Mouse (Mus musculus) limb, embryonic 13.5 days (tissue): ENCODE measurements at regions not wholly inside any gene's neighbourhood (a gene's known extent, or its start where the extent isn't known, plus 50 kb on each side); places are given as distances from the start of the nearest gene placed in this dataset.

Source experiments
- ATAC-seq: fragments of 200-750 bp; cut with Nextera tagmentation; 2 replicates; pipeline ENCODE4 v1.8.0; 2017; ENCODE audit warnings: low read depth, moderate number of reproducible peaks, moderate TSS enrichment; ENCODE audit not compliant: low FRiP score
- H3K27ac ChIP-seq: fragments of 300-500 bp; sonication (generic); 2 replicates; pipeline ENCODE4 v1.5.1; 2015; ENCODE audit warnings: inconsistent platforms, mild to moderate bottlenecking, moderate library complexity
- H3K27me3 ChIP-seq: fragments of 300-500 bp; sonication (generic); 2 replicates; pipeline ENCODE4 v1.6.1; 2015; ENCODE audit warnings: mild to moderate bottlenecking, inconsistent platforms
- H3K36me3 ChIP-seq: fragments of 300-500 bp; sonication (generic); 2 replicates; pipeline ENCODE4 v1.6.1; 2015; ENCODE audit warnings: inconsistent platforms, mild to moderate bottlenecking, moderate library complexity
- H3K4me1 ChIP-seq: fragments of 300-500 bp; sonication (generic); 2 replicates; pipeline ENCODE4 v1.6.1; 2015; ENCODE audit warnings: inconsistent platforms
- H3K4me2 ChIP-seq: fragments of 300-500 bp; sonication (generic); replicated peaks from 2 replicates; pipeline ENCODE4 v1.6.1; 2015; ENCODE audit warnings: inconsistent platforms, mild to moderate bottlenecking, moderate library complexity
- H3K4me3 ChIP-seq: fragments of 300-500 bp; sonication (generic); 2 replicates; pipeline ENCODE4 v1.5.1; 2015; ENCODE audit warnings: moderate library complexity, mild to moderate bottlenecking, inconsistent platforms
- H3K9ac ChIP-seq: fragments of 300-500 bp; sonication (generic); 2 replicates; pipeline ENCODE4 v1.6.1; 2015; ENCODE audit warnings: mild to moderate bottlenecking, inconsistent platforms
- H3K9me3 ChIP-seq: fragments of 300-500 bp; sonication (generic); 2 replicates; pipeline ENCODE4 v1.6.1; 2016; ENCODE audit warnings: inconsistent platforms
- WGBS: fragments of 180-500 bp; shearing (Covaris S2); methylation state at CpG from one replicate; pipeline ENCODE4 v1.1.7; 2015; 5-methylcytosine and 5-hydroxymethylcytosine counted together

DNA sequence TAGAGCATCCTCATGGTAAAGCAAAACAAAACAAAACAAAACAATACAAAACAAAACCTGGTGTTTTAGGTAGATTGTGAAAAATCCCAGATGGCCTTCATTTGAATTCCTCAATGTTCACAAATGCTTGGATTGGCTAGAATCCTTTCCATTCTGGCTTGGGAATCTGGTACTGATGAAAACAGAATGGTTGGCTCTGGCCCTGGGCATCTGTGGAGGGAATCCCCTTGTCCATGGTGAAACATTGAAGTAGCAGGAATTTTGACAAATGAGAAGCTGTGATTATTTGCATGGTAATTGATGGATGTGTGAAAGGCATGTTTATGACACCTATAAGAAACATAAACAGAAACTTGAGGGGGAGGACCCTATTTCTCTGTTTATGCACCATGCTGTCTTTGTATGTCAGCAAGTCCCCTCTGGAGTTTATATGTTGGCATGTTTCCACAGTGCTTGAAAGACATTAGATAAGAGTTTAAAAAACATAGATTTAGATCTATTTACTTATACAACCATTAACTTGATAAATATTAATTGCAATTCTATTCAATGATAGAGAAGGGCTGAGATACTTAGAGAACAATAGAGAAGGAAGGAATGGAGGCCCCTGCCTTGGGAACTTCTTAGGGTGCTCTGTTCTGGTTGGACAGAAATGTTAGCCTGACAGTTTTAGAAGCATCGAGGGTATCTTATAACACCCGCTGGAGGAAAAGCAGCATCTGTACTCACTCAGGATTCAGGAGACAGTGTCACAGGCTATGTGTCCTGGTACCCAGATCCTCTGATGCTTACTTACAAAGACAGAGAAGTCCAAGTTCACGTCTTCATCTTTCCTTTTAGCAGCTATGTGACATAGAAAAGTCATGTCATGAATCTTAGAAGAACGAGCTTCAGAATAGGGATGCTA lies 343.3 kb downstream of the Insc start:
- ATAC-seq = no peak
- Histone ChIP-seq H3K4me1 (no peaks in the 10 kb centered on the region), H3K9me3 (no peaks in the 10 kb centered on the region), H3K4me3 (no peak overlapping the region), H3K27ac (no peak overlapping the region), H3K36me3 (no peaks in the 10 kb centered on the region), H3K27me3 (no peaks in the 10 kb centered on the region), H3K4me2 (no peak overlapping the region), H3K9ac (no peak overlapping the region)
- 84% methylated on average over 4 of the region's 4 CpGs for WGBS

DNA sequence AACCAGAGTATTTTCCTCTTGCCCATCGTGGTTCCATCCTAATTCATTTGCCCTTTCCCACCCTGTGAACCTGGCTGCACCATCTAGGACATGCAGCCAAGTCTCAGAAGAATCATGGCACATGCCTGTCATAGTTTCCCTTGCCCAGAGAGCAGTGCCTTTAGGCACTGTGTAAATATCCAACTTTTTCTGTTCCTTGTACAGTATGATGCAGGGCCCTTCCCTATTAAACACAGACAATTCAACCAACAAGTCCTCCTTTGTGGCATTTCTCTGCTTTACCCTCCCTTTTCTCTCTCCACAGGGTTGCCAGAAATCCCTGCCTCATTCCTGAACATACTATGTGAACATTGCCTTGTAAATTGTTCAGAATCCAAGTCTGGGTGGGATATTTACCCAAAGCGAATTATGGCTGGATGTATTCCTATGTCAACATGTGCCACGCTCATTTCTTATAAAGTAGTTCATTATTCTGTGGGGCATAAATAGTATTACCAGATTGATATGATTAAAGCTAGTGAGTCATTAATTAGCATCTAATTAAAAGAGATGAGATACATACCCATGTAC lies 349.1 kb downstream of the Insc start:
- Histone ChIP-seq H3K4me3 (no peak overlapping the region), H3K9me3 (no peaks in the 10 kb centered on the region), H3K27ac (no peak overlapping the region), H3K9ac (no peak overlapping the region), H3K27me3 (no peaks in the 10 kb centered on the region), H3K36me3 (no peaks in the 10 kb centered on the region), H3K4me1 (peaks cover 7% of the 10 kb centered on the region; the same call in 1 of the 2 replicates), H3K4me2 (no peak overlapping the region)
- ATAC-seq = no peak
- WGBS = 68% methylated on average over 3 of the region's 3 CpGs

DNA sequence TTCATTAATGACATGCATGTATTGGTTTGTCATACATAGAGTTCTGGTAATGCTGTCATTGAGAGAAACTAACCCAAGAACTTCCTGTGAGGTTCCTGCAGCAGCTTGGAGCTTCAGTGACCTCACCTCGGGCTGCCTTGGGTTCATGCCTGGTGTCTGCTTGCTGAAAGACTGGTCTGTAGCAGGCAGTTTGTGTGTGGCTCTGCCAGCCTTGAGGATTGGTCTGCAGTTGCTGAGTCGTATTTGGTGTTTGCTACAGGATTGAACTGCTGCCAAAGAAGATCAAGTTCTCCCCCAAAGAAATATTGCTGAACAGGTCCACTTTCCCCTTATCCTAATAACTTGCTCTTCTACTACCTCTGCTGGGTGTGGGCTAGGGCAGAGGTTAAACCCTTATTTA lies 362.5 kb downstream of the Insc start:
- Histone ChIP-seq H3K4me3 (no peak overlapping the region), H3K4me1 (no peaks in the 10 kb centered on the region), H3K36me3 (no peaks in the 10 kb centered on the region), H3K27me3 (no peaks in the 10 kb centered on the region), H3K4me2 (no peak overlapping the region), H3K27ac (no peak overlapping the region), H3K9ac (no peak overlapping the region), H3K9me3 (no peaks in the 10 kb centered on the region)
- 55% methylated on average over 2 of the region's 2 CpGs for WGBS
- ATAC-seq = no peak

DNA sequence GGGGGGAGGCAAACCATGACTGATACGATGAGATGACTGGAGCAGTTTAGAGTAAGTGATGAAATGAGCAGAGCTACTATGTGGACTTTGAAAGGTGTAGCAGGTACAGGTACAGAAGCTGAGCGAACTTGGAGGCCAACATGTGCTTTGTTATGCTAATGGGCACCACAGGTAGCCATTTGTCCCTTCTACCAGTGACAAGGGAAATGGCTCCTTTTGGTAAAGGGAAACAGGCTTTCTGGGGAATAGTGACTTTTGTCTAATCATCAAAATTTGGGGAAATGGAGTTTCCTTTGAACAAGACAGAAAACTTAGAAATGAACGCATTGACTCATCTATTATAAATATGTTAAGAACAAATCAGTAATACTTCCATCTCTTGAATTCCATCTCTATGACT lies 368.8 kb downstream of the Insc start:
- Histone ChIP-seq H3K27ac (no peak overlapping the region), H3K27me3 (no peaks in the 10 kb centered on the region), H3K4me3 (no peak overlapping the region), H3K4me2 (no peak overlapping the region), H3K9me3 (no peaks in the 10 kb centered on the region), H3K9ac (no peak overlapping the region), H3K4me1 (no peaks in the 10 kb centered on the region), H3K36me3 (no peaks in the 10 kb centered on the region)
- ATAC-seq = no peak
- 53% methylated on average over 3 of the region's 3 CpGs for WGBS

DNA sequence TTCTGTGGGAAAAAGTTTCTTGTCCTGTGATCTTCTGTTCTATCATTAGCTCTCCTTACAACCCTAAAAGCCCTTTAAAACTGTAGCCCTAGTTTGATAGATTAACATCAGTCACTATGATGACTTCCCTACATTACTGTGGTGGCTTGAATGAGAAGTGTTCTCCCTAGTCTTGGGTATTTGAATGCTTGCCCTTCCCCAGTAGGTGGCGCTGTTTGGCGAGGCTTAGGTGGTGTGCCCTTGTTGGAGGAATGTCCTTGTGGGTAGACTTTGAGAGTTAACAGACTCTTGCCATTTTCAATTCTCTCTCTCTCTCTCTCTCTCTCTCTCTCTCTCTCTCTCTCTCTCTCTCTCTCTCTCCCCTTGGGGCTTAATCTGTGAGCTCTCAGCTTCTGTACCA lies 379.8 kb downstream of the Insc start:
- Histone ChIP-seq H3K36me3 (no peaks in the 10 kb centered on the region), H3K4me2 (no peak overlapping the region), H3K4me3 (no peak overlapping the region), H3K27me3 (no peaks in the 10 kb centered on the region), H3K9me3 (no peaks in the 10 kb centered on the region), H3K4me1 (no peaks in the 10 kb centered on the region), H3K9ac (no peak overlapping the region), H3K27ac (no peak overlapping the region)
- ATAC-seq = no peak
- 49% methylated on average over 2 of the region's 2 CpGs for WGBS

DNA sequence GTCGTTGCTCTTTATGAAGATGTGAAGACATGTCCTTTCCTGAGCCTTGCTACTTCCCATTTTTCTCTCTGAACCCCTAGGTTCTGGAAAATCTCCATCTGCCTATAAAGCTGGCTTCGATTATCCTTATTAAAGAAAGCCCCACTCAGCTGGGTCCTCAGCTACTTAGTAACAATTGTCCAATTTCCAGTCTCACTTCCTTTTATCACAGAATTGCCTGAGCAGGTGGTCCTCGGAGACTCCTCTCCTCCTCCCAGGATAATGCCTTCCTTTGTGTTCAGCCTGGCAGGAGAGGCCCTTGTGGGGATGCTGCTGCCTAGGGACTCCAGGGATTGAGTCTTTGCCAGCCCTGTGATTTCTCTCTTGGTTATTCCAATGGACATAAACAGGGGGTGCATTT lies 385.5 kb downstream of the Insc start:
- Histone ChIP-seq H3K4me2 (no peak overlapping the region), H3K27ac (no peak overlapping the region), H3K9me3 (no peaks in the 10 kb centered on the region), H3K27me3 (no peaks in the 10 kb centered on the region; the same call in 1 of the 2 replicates), H3K4me3 (no peak overlapping the region), H3K36me3 (no peaks in the 10 kb centered on the region), H3K4me1 (no peaks in the 10 kb centered on the region), H3K9ac (no peak overlapping the region)
- 31% methylated on average over 3 of the region's 3 CpGs for WGBS
- no peak for ATAC-seq

DNA sequence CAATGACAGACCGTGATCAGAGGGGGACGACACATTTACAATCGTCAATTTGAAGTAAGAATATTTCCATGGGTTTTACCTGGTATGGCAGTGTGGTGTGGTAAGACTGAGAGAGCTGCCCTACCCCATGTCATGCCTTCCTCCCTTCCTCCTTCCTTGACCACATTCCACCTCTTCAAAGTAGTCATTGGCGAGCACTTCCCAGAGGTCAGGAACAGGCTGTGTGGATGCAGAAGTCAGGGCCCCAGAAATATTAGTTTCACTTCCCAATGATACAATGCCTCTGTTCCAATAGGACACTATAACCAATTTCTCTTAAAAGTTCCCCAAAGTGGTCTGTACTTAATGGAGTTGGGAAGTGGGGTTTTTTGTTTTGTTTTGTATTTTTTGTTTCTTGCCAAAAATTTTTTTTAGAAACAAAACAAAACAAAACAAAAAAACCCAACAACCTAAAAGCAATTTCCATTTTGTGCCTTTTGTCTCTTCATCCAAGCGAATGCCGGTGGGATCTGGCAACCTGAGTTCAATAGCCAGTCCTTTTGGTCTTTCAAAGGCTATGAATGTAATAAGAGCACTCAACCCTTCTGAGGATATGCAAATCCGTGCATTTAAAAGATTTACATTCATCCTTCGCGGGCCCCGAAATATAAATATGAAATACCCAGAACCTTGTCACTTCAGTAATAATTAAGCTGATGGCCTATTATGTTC lies 387.9 kb downstream of the Insc start:
- WGBS = 91% methylated on average over 10 of the region's 10 CpGs
- H3K4me1 ChIP-seq = no peaks in the 10 kb centered on the region
- ATAC-seq = no peak
- no peak overlapping the region for H3K4me3 ChIP-seq
- no peak overlapping the region for H3K9ac ChIP-seq
- no peak overlapping the region for H3K4me2 ChIP-seq
- H3K9me3 ChIP-seq = no peaks in the 10 kb centered on the region
- no peak overlapping the region for H3K27ac ChIP-seq
- H3K36me3 ChIP-seq = no peaks in the 10 kb centered on the region
- no peaks in the 10 kb centered on the region; the same call in 1 of the 2 replicates for H3K27me3 ChIP-seq

DNA sequence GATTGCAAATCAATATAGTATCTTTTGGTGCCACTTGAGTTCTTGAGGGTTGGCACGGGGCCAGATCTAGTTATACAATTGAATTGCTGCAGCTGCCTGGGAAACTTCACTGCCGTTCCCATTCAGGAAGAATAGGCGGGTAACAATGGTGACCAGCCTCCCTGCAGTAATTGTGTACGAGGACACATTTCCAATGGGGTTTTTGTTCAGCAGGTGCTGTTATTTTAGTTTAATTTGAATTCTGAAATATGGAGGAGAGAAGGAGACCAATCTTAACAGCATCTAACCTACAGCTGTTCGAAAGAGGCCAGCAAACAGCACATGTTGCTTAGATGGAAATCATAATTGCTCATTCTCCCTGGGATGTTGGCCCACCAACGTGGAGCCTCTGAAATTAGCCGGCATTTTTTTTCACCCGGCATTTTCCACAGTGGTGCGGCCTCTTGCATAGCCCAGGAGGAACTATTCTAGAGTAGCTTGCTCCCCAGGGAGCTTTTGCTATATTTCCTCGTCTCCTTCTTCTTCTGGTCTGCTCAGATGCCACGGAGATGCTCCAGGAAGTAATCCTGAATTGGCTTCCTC lies 388.6 kb downstream of the Insc start:
- Histone ChIP-seq H3K4me2 (no peak overlapping the region), H3K9ac (no peak overlapping the region), H3K4me1 (no peaks in the 10 kb centered on the region), H3K27ac (no peak overlapping the region), H3K36me3 (no peaks in the 10 kb centered on the region), H3K9me3 (no peaks in the 10 kb centered on the region), H3K27me3 (no peaks in the 10 kb centered on the region; the same call in 1 of the 2 replicates), H3K4me3 (no peak overlapping the region)
- WGBS = 63% methylated on average over 11 of the region's 11 CpGs
- no peak for ATAC-seq

DNA sequence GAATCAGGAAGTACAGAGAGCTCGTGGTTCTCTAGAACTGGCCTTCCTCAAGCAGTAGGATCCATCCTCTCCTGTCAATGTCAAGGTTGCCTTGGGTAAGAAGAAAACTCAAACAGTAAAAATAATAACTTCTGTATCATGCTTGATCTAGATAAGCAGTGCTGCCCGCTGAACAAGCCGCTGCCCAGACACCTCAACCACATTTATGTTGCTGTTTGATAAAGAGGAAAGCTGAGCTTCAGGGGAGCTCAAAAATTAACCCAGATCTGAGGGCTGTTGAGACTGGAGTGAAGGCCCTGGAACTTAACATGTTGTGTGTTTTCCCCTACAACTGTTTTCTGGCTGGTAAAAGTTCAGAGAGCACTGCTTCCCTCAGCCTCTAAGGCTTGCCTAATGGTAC lies 389.1 kb downstream of the Insc start:
- 86% methylated on average over 3 of the region's 3 CpGs for WGBS
- no peaks in the 10 kb centered on the region for H3K36me3 ChIP-seq
- H3K9ac ChIP-seq = no peak overlapping the region
- H3K27me3 ChIP-seq = no peaks in the 10 kb centered on the region; the same call in 1 of the 2 replicates
- no peaks in the 10 kb centered on the region for H3K9me3 ChIP-seq
- no peak for ATAC-seq
- H3K27ac ChIP-seq = no peak overlapping the region
- H3K4me3 ChIP-seq = no peak overlapping the region
- no peak overlapping the region for H3K4me2 ChIP-seq
- no peaks in the 10 kb centered on the region for H3K4me1 ChIP-seq

DNA sequence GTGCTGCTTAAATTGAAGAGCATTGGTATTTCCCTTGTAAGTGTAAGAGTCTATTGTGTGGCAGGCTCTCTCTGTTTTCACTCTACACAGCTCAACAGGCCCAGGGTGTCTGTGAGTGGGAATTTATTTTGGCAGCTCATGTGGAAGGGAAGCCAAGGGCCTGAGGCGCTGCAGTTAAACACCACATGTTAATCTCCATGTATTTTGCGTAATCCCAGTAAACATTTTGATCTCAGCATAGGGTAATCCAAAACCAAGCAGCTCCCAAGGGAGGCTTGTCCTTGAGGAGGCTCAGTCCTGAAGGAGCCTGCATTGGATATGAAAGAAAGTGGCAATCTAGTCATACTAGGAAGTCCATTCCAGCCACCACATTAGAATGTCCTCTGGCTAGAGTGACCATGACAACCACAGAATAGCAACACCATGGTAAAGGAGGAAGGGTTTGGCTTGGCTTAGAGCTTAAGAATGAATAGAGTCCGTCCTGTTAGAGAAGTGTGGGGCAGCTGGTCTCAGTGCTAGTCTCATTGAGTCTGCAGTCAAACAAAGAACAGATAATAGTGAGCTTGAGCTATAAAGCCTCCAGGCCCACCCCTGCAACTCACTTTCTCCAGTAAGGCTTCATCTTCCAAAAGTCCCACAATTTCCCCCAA lies 391.6 kb downstream of the Insc start:
- Histone ChIP-seq H3K4me3 (no peak overlapping the region), H3K36me3 (no peaks in the 10 kb centered on the region), H3K9me3 (no peaks in the 10 kb centered on the region), H3K9ac (no peak overlapping the region), H3K27me3 (no peaks in the 10 kb centered on the region; the same call in 1 of the 2 replicates), H3K27ac (no peak overlapping the region), H3K4me1 (no peaks in the 10 kb centered on the region), H3K4me2 (no peak overlapping the region)
- no peak for ATAC-seq
- WGBS = 83% methylated on average over 3 of the region's 3 CpGs

DNA sequence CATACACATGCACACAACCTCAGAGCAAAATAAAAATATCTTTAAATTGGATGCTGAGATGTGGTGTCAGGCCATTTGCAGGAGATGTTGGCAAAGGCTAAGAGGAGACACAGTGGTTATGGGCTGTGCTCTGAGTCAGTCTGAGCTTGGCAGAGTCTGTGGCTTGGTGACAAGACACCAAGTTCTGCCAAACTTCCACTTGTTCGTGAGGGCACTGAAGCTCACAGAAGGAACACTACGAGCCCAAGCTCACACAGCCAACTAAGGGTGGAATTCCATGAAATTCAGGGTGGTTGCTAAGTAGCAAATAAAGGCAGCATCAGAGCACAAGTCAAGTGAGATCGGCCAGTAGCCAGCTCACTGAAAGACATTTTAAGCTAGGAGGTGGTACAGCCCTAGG lies 396.8 kb downstream of the Insc start:
- no peak for ATAC-seq
- Histone ChIP-seq H3K9ac (no peak overlapping the region), H3K9me3 (no peaks in the 10 kb centered on the region), H3K36me3 (no peaks in the 10 kb centered on the region), H3K4me1 (peaks cover 9% of the 10 kb centered on the region; the same call in 1 of the 2 replicates), H3K4me2 (no peak overlapping the region), H3K4me3 (no peak overlapping the region), H3K27ac (no peak overlapping the region), H3K27me3 (no peaks in the 10 kb centered on the region)
- 89% methylated on average over 3 of the region's 3 CpGs for WGBS

DNA sequence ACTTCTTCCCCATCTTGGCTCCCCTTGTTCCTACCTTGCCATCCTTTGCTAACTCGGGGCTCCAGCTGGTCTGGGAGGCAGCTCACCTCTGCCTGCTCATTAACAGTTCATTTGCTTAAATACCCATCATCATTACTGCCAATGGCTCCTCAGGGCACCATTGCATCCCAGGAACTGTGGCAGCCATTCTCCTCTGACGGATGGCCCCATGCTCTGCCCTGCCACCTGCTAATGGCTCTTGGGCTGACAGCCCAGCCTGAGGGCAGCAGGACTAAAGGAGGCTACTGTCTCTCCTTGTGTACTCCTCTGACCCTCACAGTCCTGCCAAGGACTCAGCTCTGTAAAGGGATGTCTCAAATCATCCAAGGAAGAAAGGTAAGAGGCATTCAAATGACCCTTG lies 398.7 kb downstream of the Insc start:
- peaks cover 10% of the 10 kb centered on the region; the same call in 1 of the 2 replicates for H3K4me1 ChIP-seq
- no peaks in the 10 kb centered on the region for H3K9me3 ChIP-seq
- ATAC-seq = no peak
- no peak overlapping the region for H3K27ac ChIP-seq
- 55% methylated on average over 2 of the region's 2 CpGs for WGBS
- no peak overlapping the region for H3K4me3 ChIP-seq
- H3K9ac ChIP-seq = no peak overlapping the region
- H3K27me3 ChIP-seq = no peaks in the 10 kb centered on the region
- H3K36me3 ChIP-seq = no peaks in the 10 kb centered on the region
- H3K4me2 ChIP-seq = no peak overlapping the region
